Mouse (Mus musculus) olfactory bulb, adult 2 months (tissue): Measurements from ENCODE around the gene Nr2f1.

Source experiments
- CTCF ChIP-seq: fragments of 200-500 bp; IDR thresholded peaks from 2 replicates; pipeline ENCODE4 v1.5.1; 2012; ENCODE audit warnings: low read depth, mild to moderate bottlenecking, low read length, moderate library complexity; ENCODE audit not compliant: insufficient read depth
- POLR2A ChIP-seq: fragments of 200-500 bp; IDR thresholded peaks from 2 replicates; pipeline ENCODE4 v1.6.1; 2012; ENCODE audit warnings: mild to moderate bottlenecking, low read depth, low read length, moderate library complexity; ENCODE audit not compliant: insufficient read depth

- no peak for TF ChIP-seq CTCF
- no peak for TF ChIP-seq POLR2A
Observed at GRCm38 (mm10) chr13:78206891-78207430, 7.4 kb upstream of the Nr2f1 start.
